Mouse (Mus musculus): ENCODE measurements at regions not wholly inside any gene's neighbourhood (a gene's known extent, or its start where the extent isn't known, plus 50 kb on each side); places are given as distances from the start of the nearest gene placed in this dataset.

GRCm38 (mm10) chr8:92602973-92603372 is 71.1 kb upstream of the Irx6 start:
- no peak for TF ChIP-seq CTCF (IDR thresholded peaks at IDR 0.05; ENCODE audit: control insufficient read depth, insufficient read depth, low read length)
- no peak for TF ChIP-seq POLR2A (IDR thresholded peaks at IDR 0.05; ENCODE audit: borderline replicate concordance, control insufficient read depth, low read depth, low read length)
